Mouse (Mus musculus) intestine, embryonic 14.5 days (tissue): ENCODE measurements around the gene Adh6a. TPM values are rescaled to one million over a fixed set of nuclear protein-coding genes. Genes with fewer than 3 reads are reported as not detected.

Source experiments
- ATAC-seq: fragments of 200-750 bp; cut with Nextera tagmentation; replicated peaks from 2 replicates; pipeline ENCODE4 v1.8.0; 2017; ENCODE audit warnings: low read depth, moderate number of reproducible peaks, moderate TSS enrichment, moderate library complexity; ENCODE audit not compliant: low FRiP score, low TSS enrichment
- DNase-seq: peaks from one replicate; pipeline ENCODE4 v3.0.0-alpha.2; 2018; ENCODE audit warnings: low spot score
- H3K27ac ChIP-seq: fragments of 300-500 bp; sonication (generic); 2 replicates; pipeline ENCODE4 v1.5.1; 2014; ENCODE audit warnings: low read depth, mild to moderate bottlenecking, control low read depth
- H3K27me3 ChIP-seq: fragments of 300-500 bp; sonication (generic); replicated peaks from 2 replicates; pipeline ENCODE4 v1.6.1; 2014; ENCODE audit warnings: low read length, control low read depth; ENCODE audit not compliant: control insufficient read depth, insufficient read depth
- H3K36me3 ChIP-seq: fragments of 300-500 bp; sonication (generic); 2 replicates; pipeline ENCODE4 v1.6.1; 2014; ENCODE audit warnings: low read length, control low read depth; ENCODE audit not compliant: control insufficient read depth, insufficient read depth
- H3K4me1 ChIP-seq: fragments of 300-500 bp; sonication (generic); replicated peaks from 2 replicates; pipeline ENCODE4 v1.6.1; 2014; ENCODE audit warnings: low read length, control low read depth, mixed read lengths; ENCODE audit not compliant: control insufficient read depth, insufficient read depth
- H3K4me2 ChIP-seq: fragments of 300-500 bp; sonication (generic); 2 replicates; pipeline ENCODE4 v1.6.1; 2014; ENCODE audit warnings: low read length
- H3K4me3 ChIP-seq: fragments of 300-500 bp; sonication (generic); 2 replicates; pipeline ENCODE4 v1.5.1; 2014; ENCODE audit warnings: low read depth, low read length, control low read depth, mixed read lengths
- H3K9ac ChIP-seq: fragments of 300-500 bp; sonication (generic); 2 replicates; pipeline ENCODE4 v1.6.1; 2014; ENCODE audit warnings: mild to moderate bottlenecking, low read length
- H3K9me3 ChIP-seq: fragments of 300-500 bp; sonication (generic); 2 replicates; pipeline ENCODE4 v1.6.1; 2016; ENCODE audit warnings: low read length, control low read depth; ENCODE audit not compliant: control insufficient read depth
- WGBS: fragments of 180-500 bp; shearing (Covaris S2); extraction: QIAGEN DNeasy Blood & Tissue Kit; methylation state at CpG from one replicate; pipeline ENCODE4 v1.1.7; 2014; 5-methylcytosine and 5-hydroxymethylcytosine counted together
- polyA plus RNA-seq: library from polyadenylated mRNA; unstranded; fragments of >200 nt; fragmentation: Nextera tagmentation; extraction: Ambion mirVana; gene quantifications from 2 replicates; pipeline ENCODE4 v1.2.1, GENCODE M21; 2014

Adh6a gene
- polyA plus RNA-seq, 1 experiment from 2014 or later: 0.31 TPM

- Histone ChIP-seq H3K9me3 (no peaks in the 10 kb centered on the region), H3K4me3 (no peak overlapping the region), H3K36me3 (no peaks in the 10 kb centered on the region), H3K9ac (no peak overlapping the region), H3K27me3 (no peaks in the 10 kb centered on the region), H3K27ac (no peak overlapping the region), H3K4me2 (no peak overlapping the region), H3K4me1 (no peaks in the 10 kb centered on the region)
- 90% methylated on average over 4 of the region's 4 CpGs for WGBS
- DNase-seq (no peak), ATAC-seq (no peak)
Observed at GRCm38 (mm10) chr3:138287686-138288085, 25.4 kb upstream of the Adh6a start.

DNA sequence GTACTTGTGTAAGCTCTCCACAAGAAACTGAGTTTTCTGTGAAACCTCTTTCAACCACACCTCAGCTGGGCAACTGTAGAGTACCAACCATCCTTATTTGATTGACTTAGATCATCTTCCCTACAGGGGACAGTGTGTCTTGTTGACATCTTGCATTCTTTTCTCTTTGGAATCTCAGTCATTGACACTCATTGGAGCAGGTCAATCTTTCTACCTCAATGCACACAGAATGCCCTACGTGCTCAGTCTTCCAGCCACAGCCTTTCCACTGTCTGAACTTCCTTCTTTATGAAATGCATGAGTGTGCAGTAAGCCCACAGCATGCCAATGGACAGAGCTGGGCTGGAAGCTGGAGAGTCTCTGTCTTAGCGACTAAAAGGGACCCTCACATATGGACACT, 22.4 kb upstream of the Adh6a start:
- H3K9ac ChIP-seq: no peak overlapping the region
- no peaks in the 10 kb centered on the region for H3K4me1 ChIP-seq

DNA sequence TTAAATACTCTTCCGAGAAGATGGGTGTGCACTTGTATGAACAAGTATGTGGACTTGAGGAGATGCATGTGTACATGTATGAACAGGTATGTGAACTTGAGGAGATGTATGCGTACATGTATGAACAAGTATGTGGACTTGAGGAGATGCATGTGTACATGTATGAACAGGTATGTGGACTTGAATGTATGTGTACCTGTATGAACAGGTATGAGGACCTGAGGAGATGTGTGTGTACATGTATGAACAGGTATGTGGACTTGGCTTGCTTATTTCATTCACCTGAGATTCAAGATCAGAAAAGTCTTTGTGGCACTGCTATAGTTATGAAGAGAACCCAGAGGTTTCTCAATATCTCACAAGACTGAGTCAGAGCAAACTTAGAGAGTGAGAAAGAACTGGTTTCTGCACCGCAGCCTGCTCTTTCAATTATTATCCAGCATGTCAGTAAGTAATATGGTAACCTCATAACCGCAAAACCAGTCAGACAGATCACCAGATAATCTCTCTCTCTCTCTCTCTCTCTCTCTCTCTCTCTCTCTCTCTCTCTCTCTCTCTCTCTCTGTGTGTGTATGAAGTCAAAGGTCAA, 21.5 kb upstream of the Adh6a start:
- Histone ChIP-seq H3K27ac (no peak overlapping the region), H3K4me1 (no peaks in the 10 kb centered on the region), H3K4me2 (no peak overlapping the region), H3K36me3 (no peaks in the 10 kb centered on the region), H3K9ac (no peak overlapping the region), H3K27me3 (no peaks in the 10 kb centered on the region), H3K4me3 (no peak overlapping the region), H3K9me3 (no peaks in the 10 kb centered on the region)
- 92% methylated on average over 4 of the region's 4 CpGs for WGBS
- ATAC-seq (no peak), DNase-seq (peak; percentile 16)

More for the DNA sequence above, 22.4 kb upstream of the Adh6a start:
- no peak overlapping the region for H3K4me2 ChIP-seq
- no peak overlapping the region for H3K4me3 ChIP-seq
- no peak overlapping the region for H3K27ac ChIP-seq
- ATAC-seq: no peak
- H3K9me3 ChIP-seq: no peaks in the 10 kb centered on the region
- peak; percentile 13 for DNase-seq
- H3K36me3 ChIP-seq: no peaks in the 10 kb centered on the region
- 84% methylated on average over 2 of the region's 2 CpGs for WGBS
- no peaks in the 10 kb centered on the region for H3K27me3 ChIP-seq

GRCm38 (mm10) chr3:138293298-138293895, 19.7 kb upstream of the Adh6a start:
- H3K9me3 ChIP-seq: 0 out of 2 replicates have a peak, but pooled peaks cover 4% of the 10 kb centered on the region
- ATAC-seq: no peak
- H3K36me3 ChIP-seq: no peaks in the 10 kb centered on the region
- no peak overlapping the region for H3K4me3 ChIP-seq
- WGBS: 83% methylated on average over 7 of the region's 7 CpGs
- no peak overlapping the region for H3K4me2 ChIP-seq
- no peaks in the 10 kb centered on the region for H3K4me1 ChIP-seq
- H3K27ac ChIP-seq: no peak overlapping the region
- no peak overlapping the region for H3K9ac ChIP-seq
- peak; percentile 41 for DNase-seq
- H3K27me3 ChIP-seq: no peaks in the 10 kb centered on the region

- Histone ChIP-seq H3K27ac (no peak overlapping the region), H3K4me1 (no peaks in the 10 kb centered on the region), H3K36me3 (no peaks in the 10 kb centered on the region), H3K27me3 (no peaks in the 10 kb centered on the region), H3K4me2 (no peak overlapping the region), H3K4me3 (no peak overlapping the region), H3K9ac (no peak overlapping the region), H3K9me3 (0 out of 2 replicates have a peak, but pooled peaks cover 5% of the 10 kb centered on the region)
- DNase-seq: peak; percentile 24
- no peak for ATAC-seq
- WGBS: 86% methylated on average over 9 of the region's 9 CpGs
Observed at GRCm38 (mm10) chr3:138300130-138300529, 13.0 kb upstream of the Adh6a start.

GRCm38 (mm10) chr3:138302676-138303075, 10.4 kb upstream of the Adh6a start:
- H3K36me3 ChIP-seq: no peaks in the 10 kb centered on the region
- 0 out of 2 replicates have a peak, but pooled peaks cover 5% of the 10 kb centered on the region for H3K9me3 ChIP-seq
- 0 out of 2 replicates have a peak, but pooled peaks cover 6% of the 10 kb centered on the region for H3K4me1 ChIP-seq
- no peak overlapping the region for H3K27ac ChIP-seq
- H3K4me2 ChIP-seq: no peak overlapping the region
- 75% methylated on average over 4 of the region's 4 CpGs for WGBS
- no peaks in the 10 kb centered on the region for H3K27me3 ChIP-seq
- H3K9ac ChIP-seq: no peak overlapping the region
- no peak overlapping the region for H3K4me3 ChIP-seq
- ATAC-seq (no peak), DNase-seq (peak; percentile 10)

GRCm38 (mm10) chr3:138303771-138304488, 9.2 kb upstream of the Adh6a start:
- Histone ChIP-seq H3K36me3 (no peaks in the 10 kb centered on the region), H3K27ac (peak overlapping the region; percentile 5; the same call in 1 of the 2 replicates), H3K9me3 (no peaks in the 10 kb centered on the region), H3K4me2 (no peak overlapping the region), H3K27me3 (no peaks in the 10 kb centered on the region), H3K4me1 (0 out of 2 replicates have a peak, but pooled peaks cover 6% of the 10 kb centered on the region), H3K9ac (no peak overlapping the region), H3K4me3 (no peak overlapping the region)
- ATAC-seq: peak; percentile 37; the same call in 1 of the 2 replicates
- WGBS: 42% methylated on average over 6 of the region's 6 CpGs
- DNase-seq: no peak

GRCm38 (mm10) chr3:138304489-138304871, 8.6 kb upstream of the Adh6a start:
- 30% methylated on average over 4 of the region's 4 CpGs for WGBS
- no peak for ATAC-seq
- no peaks in the 10 kb centered on the region for H3K36me3 ChIP-seq

More at GRCm38 (mm10) chr3:138304489-138304871, 8.6 kb upstream of the Adh6a start:
- no peaks in the 10 kb centered on the region for H3K9me3 ChIP-seq
- H3K4me2 ChIP-seq: no peak overlapping the region
- DNase-seq: no peak
- no peak overlapping the region; the same call in 1 of the 2 replicates for H3K27ac ChIP-seq
- 0 out of 2 replicates have a peak, but pooled peaks cover 6% of the 10 kb centered on the region for H3K4me1 ChIP-seq
- no peaks in the 10 kb centered on the region for H3K27me3 ChIP-seq
- H3K9ac ChIP-seq: no peak overlapping the region
- H3K4me3 ChIP-seq: no peak overlapping the region
